Mouse (Mus musculus) liver, postnatal 0 days (tissue): ENCODE data around the gene Dpp7.

Experiments used
- CTCF ChIP-seq: sonication (generic); IDR thresholded peaks from 2 replicates; pipeline ENCODE4 v1.5.1; 2016; ENCODE audit warnings: antibody characterized with exemption, low read depth
- EP300 ChIP-seq: IDR thresholded peaks from 2 replicates; pipeline ENCODE4 v1.6.1; 2016; ENCODE audit warnings: antibody characterized with exemption, low read depth, mild to moderate bottlenecking

GRCm38 (mm10) chr2:25338303-25338702 lies 17.9 kb downstream of the Dpp7 start:
- no peak for TF ChIP-seq EP300
- TF ChIP-seq CTCF = no peak
